In genomic region chr3:101536322-101536721, GRCm38 (mm10) we compare ENCODE assay signal across 16 mouse cellular contexts.
A peak's percentile ranks its signal among the peaks of the same experiment; 100 is the strongest.
DNase-seq lines count a peak whose midpoint lies in the region; ATAC-seq lines count a peak whose summit lies in the region.
"Had no signal": no experiment of that assay in that cellular context is flagged by ENCODE, and none has a peak within 500 bp of the region (broad histone marks: within the 10 kb centered on the region; RNA-seq: fewer than 3 reads in every experiment).

No protein-coding gene starts in this region.

- no peaks in the 10 kb centered on the region for H3K36me3 ChIP-seq in embryonic facial prominence, embryonic 14.5 days (ENCODE audit: control insufficient read depth, insufficient read depth, low read length)
- no peaks in the 10 kb centered on the region for H3K36me3 ChIP-seq in embryonic facial prominence, embryonic 10.5 days (replicated peaks)
- no peaks in the 10 kb centered on the region for H3K36me3 ChIP-seq in embryonic facial prominence, embryonic 15.5 days
- H3K36me3 ChIP-seq: liver, embryonic 15.5 days; midbrain, embryonic 10.5 days had no signal

- no peak overlapping the region for H3K27ac ChIP-seq in embryonic facial prominence, embryonic 14.5 days (replicated peaks; ENCODE audit: low read depth, low read length)
- no peak overlapping the region for H3K27ac ChIP-seq in embryonic facial prominence, embryonic 10.5 days (replicated peaks)
- H3K27ac ChIP-seq in embryonic facial prominence, embryonic 15.5 days (replicated peaks) = no peak overlapping the region
- H3K27ac ChIP-seq: hindbrain, embryonic 14.5 days; liver, embryonic 15.5 days; midbrain, embryonic 10.5 days had no signal

- 73% methylated on average over 7 of the region's 7 CpGs for WGBS in embryonic facial prominence, embryonic 14.5 days
- 85% methylated on average over 7 of the region's 7 CpGs for WGBS in embryonic facial prominence, embryonic 10.5 days
- WGBS in embryonic facial prominence, embryonic 15.5 days = 68% methylated on average over 7 of the region's 7 CpGs

- intact Hi-C loops in heart, postnatal 36 days (cut with DNase I) = no loop called here

- H3K9me3 ChIP-seq in embryonic facial prominence, embryonic 14.5 days (ENCODE audit: control insufficient read depth, low read length) = no peaks in the 10 kb centered on the region
- no peaks in the 10 kb centered on the region for H3K9me3 ChIP-seq in embryonic facial prominence, embryonic 10.5 days
- H3K9me3 ChIP-seq in embryonic facial prominence, embryonic 15.5 days (replicated peaks) = no peaks in the 10 kb centered on the region
- H3K9me3 ChIP-seq: liver, embryonic 15.5 days; midbrain, embryonic 10.5 days had no signal

- peak; percentile 77 for DNase-seq in embryonic facial prominence, embryonic 14.5 days (ENCODE audit: low spot score)
- no peak for DNase-seq in embryonic facial prominence, embryonic 10.5 days (ENCODE audit: low spot score)
- DNase-seq in heart, adult 9 months (ENCODE audit: low spot score in 2 of 2) = peak; percentile 63 to 64
- peak; percentile 20 to 37 for DNase-seq in heart, postnatal 36 days
- DNase-seq in thymus, postnatal 14 days = no peak
- DNase-seq in adrenal gland, postnatal 4 days (ENCODE audit: low spot score in 2 of 2) = no peak
- DNase-seq in spleen, postnatal 10 days (ENCODE audit: low spot score in 2 of 2) = no peak
- DNase-seq: cerebellum, adult 8-10 months; kidney, adult 11 months; lung, postnatal 14 days; thymus, postnatal 36 days had no signal

- H3K9ac ChIP-seq in embryonic facial prominence, embryonic 14.5 days (ENCODE audit: low read depth, low read length) = no peak overlapping the region
- H3K9ac ChIP-seq in embryonic facial prominence, embryonic 15.5 days = no peak overlapping the region
- H3K9ac ChIP-seq: hindbrain, embryonic 14.5 days; liver, embryonic 15.5 days had no signal

- ATAC-seq in embryonic facial prominence, embryonic 14.5 days (ENCODE audit: low read depth) = peak; percentile 84
- ATAC-seq in embryonic facial prominence, embryonic 15.5 days (ENCODE audit: insufficient number of reproducible peaks, low FRiP score, low TSS enrichment, low read depth) = peak; percentile 70
- ATAC-seq: Patski had no signal

- H3K4me3 ChIP-seq in embryonic facial prominence, embryonic 14.5 days (ENCODE audit: low read depth, low read length) = no peak overlapping the region
- H3K4me3 ChIP-seq in embryonic facial prominence, embryonic 10.5 days = no peak overlapping the region
- H3K4me3 ChIP-seq in embryonic facial prominence, embryonic 15.5 days (replicated peaks) = no peak overlapping the region
- H3K4me3 ChIP-seq: liver, embryonic 15.5 days; midbrain, embryonic 10.5 days had no signal

- H3K4me2 ChIP-seq in embryonic facial prominence, embryonic 14.5 days (ENCODE audit: low read depth, low read length) = no peak overlapping the region
- no peak overlapping the region for H3K4me2 ChIP-seq in embryonic facial prominence, embryonic 15.5 days (replicated peaks)
- H3K4me2 ChIP-seq: hindbrain, embryonic 14.5 days; liver, embryonic 15.5 days had no signal

- no peaks in the 10 kb centered on the region for H3K27me3 ChIP-seq in embryonic facial prominence, embryonic 14.5 days (replicated peaks; ENCODE audit: control insufficient read depth, insufficient read depth, low read length)
- no peaks in the 10 kb centered on the region for H3K27me3 ChIP-seq in embryonic facial prominence, embryonic 10.5 days (replicated peaks; ENCODE audit: low read depth, poor library complexity, severe bottlenecking)
- H3K27me3 ChIP-seq in embryonic facial prominence, embryonic 15.5 days = no peaks in the 10 kb centered on the region
- H3K27me3 ChIP-seq: Patski had no signal

- no peaks in the 10 kb centered on the region for H3K4me1 ChIP-seq in embryonic facial prominence, embryonic 14.5 days (ENCODE audit: control insufficient read depth, insufficient read depth, low read length)
- peaks cover 10% of the 10 kb centered on the region for H3K4me1 ChIP-seq in embryonic facial prominence, embryonic 10.5 days
- no peaks in the 10 kb centered on the region for H3K4me1 ChIP-seq in embryonic facial prominence, embryonic 15.5 days

Comparison
In these comparisons a context has a peak if more than half of its experiments do, and no peak if none do; other contexts are left out.
1. DNase-seq: peak in embryonic facial prominence, embryonic 14.5 days (single experiment), heart, adult 9 months (2 of 2) and heart, postnatal 36 days (2 of 2); none in embryonic facial prominence, embryonic 10.5 days (single experiment), thymus, postnatal 14 days (single experiment), adrenal gland, postnatal 4 days (0 of 2) and spleen, postnatal 10 days (0 of 2).